Comparison of ENCODE assay signal across 7 mouse cellular contexts in genomic region chr11:22286371-22286872, GRCm38 (mm10). TPM values are rescaled to one million over a fixed set of nuclear protein-coding genes. Genes with fewer than 3 reads are reported as not detected.
DNase-seq lines count a peak whose midpoint lies in the region; ATAC-seq and TF ChIP-seq lines count a peak whose summit lies in the region.

No protein-coding gene starts in this region.

- H3K4me1 ChIP-seq in G1E (ENCODE audit: insufficient read depth, low read depth, low read length), result peaks cover 23% of the 10 kb centered on the region
- no peaks in the 10 kb centered on the region; the same call in 1 of the 2 replicates for H3K4me1 ChIP-seq in kidney, adult 2 months (ENCODE audit: control insufficient read depth, insufficient read depth, low read length)
- H3K4me1 ChIP-seq in liver, embryonic 15.5 days (replicated peaks), result peaks cover 27% of the 10 kb centered on the region
- H3K4me1 ChIP-seq in neural tube, embryonic 12.5 days, result peaks cover 18% of the 10 kb centered on the region

- peaks cover 3% of the 10 kb centered on the region for H3K36me3 ChIP-seq in G1E (replicated peaks)
- H3K36me3 ChIP-seq in kidney, adult 2 months (ENCODE audit: control insufficient read depth, insufficient read depth, low read length), result no peaks in the 10 kb centered on the region
- no peaks in the 10 kb centered on the region for H3K36me3 ChIP-seq in liver, embryonic 15.5 days (replicated peaks)
- H3K36me3 ChIP-seq in neural tube, embryonic 12.5 days, result peaks cover 8% of the 10 kb centered on the region

- no peaks in the 10 kb centered on the region; the same call in 1 of the 2 replicates for H3K27me3 ChIP-seq in G1E (ENCODE audit: insufficient read depth, low read length)
- H3K27me3 ChIP-seq in kidney, adult 2 months (replicated peaks; ENCODE audit: control insufficient read depth, insufficient read depth, low read length), result no peaks in the 10 kb centered on the region
- H3K27me3 ChIP-seq in liver, embryonic 15.5 days, result peaks cover 19% of the 10 kb centered on the region; the same call in 1 of the 2 replicates
- H3K27me3 ChIP-seq in neural tube, embryonic 12.5 days (replicated peaks), result no peaks in the 10 kb centered on the region

- no peak for TF ChIP-seq CTCF in G1E (IDR thresholded peaks at IDR 0.05; ENCODE audit: low read depth, low read length)
- no peak for TF ChIP-seq CTCF in kidney, adult 2 months (conservative IDR thresholded peaks at IDR 0.05; ENCODE audit: insufficient read depth, insufficient read length, low read depth, low read length)

- peak overlapping the region; percentile 98 for H3K4me2 ChIP-seq in liver, embryonic 15.5 days
- peak overlapping the region; percentile 81 for H3K4me2 ChIP-seq in neural tube, embryonic 12.5 days (replicated peaks)

- H3K4me3 ChIP-seq in G1E (ENCODE audit: low read depth, low read length), result peak overlapping the region; percentile 78
- H3K4me3 ChIP-seq in kidney, adult 2 months (ENCODE audit: insufficient read depth, low read depth, low read length), result peak overlapping the region; percentile 60
- peak overlapping the region; percentile 71 for H3K4me3 ChIP-seq in liver, embryonic 15.5 days (replicated peaks)
- H3K4me3 ChIP-seq in neural tube, embryonic 12.5 days, result peak overlapping the region; percentile 78

- H3K9me3 ChIP-seq in G1E (replicated peaks), result no peaks in the 10 kb centered on the region
- no peaks in the 10 kb centered on the region for H3K9me3 ChIP-seq in liver, embryonic 15.5 days (replicated peaks)
- H3K9me3 ChIP-seq in neural tube, embryonic 12.5 days, result no peaks in the 10 kb centered on the region

- TF ChIP-seq POLR2A in kidney, adult 2 months (IDR thresholded peaks at IDR 0.05; ENCODE audit: low read depth, low read length), result no peak

- peak overlapping the region; percentile 13; the same call in 1 of the 2 replicates for H3K27ac ChIP-seq in kidney, adult 2 months (ENCODE audit: insufficient read depth, low read depth, low read length)
- peak overlapping the region; percentile 53 for H3K27ac ChIP-seq in liver, embryonic 15.5 days (replicated peaks)
- H3K27ac ChIP-seq in neural tube, embryonic 12.5 days, result peak overlapping the region; percentile 82

- DNase-seq in CD8-positive naive resting alpha-beta T cell, adult 2 months (ENCODE audit: low read depth in 2 of 2, low spot score in 2 of 2), result peak; percentile 9 to 21
- no peak for DNase-seq in G1E (ENCODE audit: low spot score)
- DNase-seq in heart, adult 18-20 months, result peak; percentile 55 to 65
- DNase-seq in kidney, adult 2 months, result peak; percentile 73

- WGBS in kidney, adult 2 months, result 2% methylated on average over 36 of the region's 39 CpGs
- WGBS in liver, embryonic 15.5 days (ENCODE audit: insufficient replicate concordance), result under 1% methylated on average over 39 of the region's 39 CpGs
- 0% methylated on average over 39 of the region's 39 CpGs for WGBS in neural tube, embryonic 12.5 days

- peak overlapping the region; percentile 66 for H3K9ac ChIP-seq in liver, embryonic 15.5 days
- peak overlapping the region; percentile 83 for H3K9ac ChIP-seq in neural tube, embryonic 12.5 days

- ATAC-seq in G1E (ENCODE audit: extremely low read depth, insufficient number of reproducible peaks, low FRiP score, poor library complexity, severe bottlenecking), result no peak
- ATAC-seq in common myeloid progenitor, adult 5-6 weeks (replicated peaks; ENCODE audit: low read depth, poor library complexity, severe bottlenecking), result peak; percentile 2; the same call in 1 of the 2 replicates
- ATAC-seq in liver, embryonic 15.5 days (ENCODE audit: insufficient read depth), result peak; percentile 17
- ATAC-seq in neural tube, embryonic 12.5 days (ENCODE audit: low FRiP score, low read depth), result peak; percentile 84

RNA-seq across cellular contexts. Expression of gene Ehbp1, which starts 55.7 kb away (rescaled TPM):
- total RNA-seq in G1E (2014; fragmentation: Nextera tagmentation), result 11.7 and 13.5 TPM in 2 replicates
- total RNA-seq in G1E (2017), result 3.5 and 3.8 TPM in 2 replicates
- polyA plus RNA-seq in G1E (2012), result 0.30 and 0.37 TPM in 2 replicates
- 5.2 and 7.1 TPM in 2 replicates for total RNA-seq in common myeloid progenitor, adult 5-6 weeks (2017)
- 100 to 1,000 TPM; 108 to 116 TPM for total RNA-seq in heart, adult 18-20 months (2021)
- polyA plus RNA-seq in kidney, adult 2 months (2012; rRNA removed), result 1.6 and 2.5 TPM in 2 replicates
- polyA plus RNA-seq in liver, embryonic 15.5 days (2015; fragmentation: Nextera tagmentation; extraction: Ambion mirVana), result 2.3 and 2.5 TPM in 2 replicates
- 16.1 and 17.9 TPM in 2 replicates for polyA plus RNA-seq in neural tube, embryonic 12.5 days (2016; fragmentation: Nextera tagmentation; extraction: Ambion mirVana)

Comparison
In these comparisons a context has a peak if more than half of its experiments do, and no peak if none do; other contexts are left out.
1. H3K27ac ChIP-seq: peak in every context shown above with its lines; median percentile 82 in neural tube, embryonic 12.5 days; 53 in liver, embryonic 15.5 days; 13 in kidney, adult 2 months.